Mouse (Mus musculus) mouse embryonic stem cell (cell line): Measurements from ENCODE around the gene Cdc37l1.

Experiments used
- in situ Hi-C, 2 experiments: fragments of 300-500 bp; cut with MboI; formaldehyde crosslinking; loops; 1 replicate in 1 of 2; 3 replicates in 1 of 2; pipeline ENCODE4 v1.14.3; 2019 to 2020; ENCODE audit warnings: low sequenced_read_pairs in 2 of 2, low pct_unique_long_range_greater_than_20kb in 1 of 2, mixed read lengths in 1 of 2; ENCODE audit not compliant: unreplicated experiment in 1 of 2

Cdc37l1 gene

GRCm38 (mm10) chr19:28995366-28995765 is 5.2 kb downstream of the Cdc37l1 start:
- in situ Hi-C loops, result no loop called here

- in situ Hi-C loops, result no loop called here
These were observed 8.0 kb downstream of the Cdc37l1 start for GRCm38 (mm10) chr19:28997976-28998630.

GRCm38 (mm10) chr19:29000321-29000720 is 10.2 kb downstream of the Cdc37l1 start:
- in situ Hi-C loops, result loop anchor here in 1 of 2 experiments (25.0 kb wide), 1 partner anchor 438 kb away; no protein-coding TSS in a partner anchor

GRCm38 (mm10) chr19:29008069-29008706 is 18.0 kb downstream of the Cdc37l1 start:
- in situ Hi-C loops, result loop anchor here in 1 of 2 experiments (25.0 kb wide), 1 partner anchor 446 kb away; no protein-coding TSS in a partner anchor

- in situ Hi-C loops, result loop anchor here in 1 of 2 experiments (25.0 kb wide), 1 partner anchor 447 kb away; no protein-coding TSS in a partner anchor
These were observed 18.9 kb downstream of the Cdc37l1 start for GRCm38 (mm10) chr19:29009046-29009445.

- in situ Hi-C loops, result loop anchor here in 1 of 2 experiments (25.0 kb wide), 1 partner anchor 449 kb away; no protein-coding TSS in a partner anchor
These were observed 21.3 kb downstream of the Cdc37l1 start for GRCm38 (mm10) chr19:29011355-29011990.

GRCm38 (mm10) chr19:29014466-29015055 is 24.4 kb downstream of the Cdc37l1 start:
- in situ Hi-C loops, result loop anchor here in 1 of 2 experiments (25.0 kb wide), 1 partner anchor 452 kb away; no protein-coding TSS in a partner anchor

GRCm38 (mm10) chr19:29015410-29016203 is 25.5 kb downstream of the Cdc37l1 start:
- in situ Hi-C loops, result loop anchor here in 1 of 2 experiments (25.0 kb wide), 1 partner anchor 453 kb away; no protein-coding TSS in a partner anchor

- in situ Hi-C loops, result loop anchor here in 1 of 2 experiments (25.0 kb wide), 1 partner anchor 454 kb away; no protein-coding TSS in a partner anchor
These were observed 26.1 kb downstream of the Cdc37l1 start for GRCm38 (mm10) chr19:29016204-29016765.

GRCm38 (mm10) chr19:29016786-29017185 is 26.6 kb downstream of the Cdc37l1 start:
- in situ Hi-C loops, result loop anchor here in 1 of 2 experiments (25.0 kb wide), 1 partner anchor 454 kb away; no protein-coding TSS in a partner anchor

GRCm38 (mm10) chr19:29019647-29020046 is 29.5 kb downstream of the Cdc37l1 start:
- in situ Hi-C loops, result loop anchor here (10.0 to 25.0 kb wide), 2 partner anchors 235 to 457 kb away; no protein-coding TSS in a partner anchor

GRCm38 (mm10) chr19:29021754-29022345 is 31.7 kb downstream of the Cdc37l1 start:
- in situ Hi-C loops, result loop anchor here (10.0 to 25.0 kb wide), 2 partner anchors 237 to 460 kb away; no protein-coding TSS in a partner anchor

- in situ Hi-C loops, result loop anchor here (10.0 to 25.0 kb wide), 2 partner anchors 240 to 462 kb away; no protein-coding TSS in a partner anchor
These were observed 34.3 kb downstream of the Cdc37l1 start for GRCm38 (mm10) chr19:29024391-29024947.

GRCm38 (mm10) chr19:29031788-29032187 is 41.6 kb downstream of the Cdc37l1 start:
- in situ Hi-C loops, result loop anchor here (5.0 to 10.0 kb wide), 4 partner anchors 54 to 247 kb away; no protein-coding TSS in a partner anchor

- in situ Hi-C loops, result loop anchor here (5.0 to 10.0 kb wide), 4 partner anchors 55 to 248 kb away; no protein-coding TSS in a partner anchor
These were observed 42.5 kb downstream of the Cdc37l1 start for GRCm38 (mm10) chr19:29032662-29033061.

- in situ Hi-C loops, result loop anchor here (10.0 kb wide), 3 partner anchors 62 to 252 kb away; no protein-coding TSS in a partner anchor
These were observed 46.9 kb downstream of the Cdc37l1 start for GRCm38 (mm10) chr19:29037026-29037425.
